ENCODE assay signal across 8 mouse cellular contexts in the genomic region with DNA sequence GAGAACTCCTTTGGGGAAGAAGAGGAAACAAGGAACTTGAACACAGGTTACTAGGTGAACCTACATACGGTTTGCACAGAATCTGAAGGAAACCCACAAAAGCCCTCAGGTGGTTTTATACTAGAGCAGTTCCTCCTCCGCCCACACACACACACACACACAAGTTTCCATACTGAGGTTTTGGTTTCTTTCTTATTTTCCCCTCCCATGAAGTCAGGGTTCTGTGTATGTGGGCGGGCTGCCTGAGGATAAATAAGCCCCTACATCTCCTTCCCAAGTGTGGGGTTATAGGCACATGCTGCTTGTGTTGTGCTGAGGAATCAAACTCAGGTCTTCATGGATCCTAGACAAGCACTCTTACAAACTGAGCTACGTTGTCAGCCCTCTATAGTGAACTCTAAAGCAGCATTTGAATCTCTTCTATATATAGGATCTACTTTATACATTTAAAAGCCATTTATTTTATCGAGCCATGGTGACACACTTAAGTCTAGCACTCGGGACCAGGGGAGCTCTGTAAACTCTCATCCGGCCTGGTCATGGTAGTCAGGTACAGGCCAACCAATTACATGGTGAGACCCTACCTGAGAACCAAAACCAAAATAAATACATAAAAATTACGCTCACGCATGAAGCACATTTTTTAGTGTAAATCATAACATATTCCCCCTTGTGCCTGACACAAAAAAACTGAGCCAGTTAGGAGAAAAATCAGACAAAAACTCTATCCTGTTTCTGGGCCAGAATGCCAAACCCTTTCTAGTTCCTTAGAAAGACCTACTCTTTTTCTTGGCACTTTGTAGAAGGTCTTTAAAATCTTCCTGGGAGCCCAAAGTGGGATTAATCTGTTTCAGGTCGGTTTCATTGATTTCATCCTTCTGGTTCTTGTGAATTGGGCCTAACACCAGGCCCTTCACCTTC. TPM values are rescaled to one million over a fixed set of nuclear protein-coding genes. Genes with fewer than 3 reads are reported as not detected.
A peak's percentile ranks its signal among the peaks of the same experiment; 100 is the strongest.
DNase-seq lines count a peak whose midpoint lies in the region; ATAC-seq lines count a peak whose summit lies in the region.

No protein-coding gene starts in this region.

- peak overlapping the region; percentile 89 for H3K4me3 ChIP-seq in lung, embryonic 16.5 days (ENCODE audit: low read length)
- H3K4me3 ChIP-seq in embryonic facial prominence, embryonic 14.5 days (ENCODE audit: low read depth, low read length), result peak overlapping the region; percentile 89
- peak overlapping the region; percentile 95 for H3K4me3 ChIP-seq in limb, embryonic 11.5 days (ENCODE audit: low read depth, low read length)
- peak overlapping the region; percentile 76 for H3K4me3 ChIP-seq in neural tube, embryonic 12.5 days

- intact Hi-C loops in left cerebral cortex, postnatal 14 days (cut with DNase I), result no loop called here

- H3K4me2 ChIP-seq in lung, embryonic 16.5 days (ENCODE audit: low read depth, low read length), result peak overlapping the region; percentile 82
- H3K4me2 ChIP-seq in embryonic facial prominence, embryonic 14.5 days (ENCODE audit: low read depth, low read length), result peak overlapping the region; percentile 73
- peak overlapping the region; percentile 70 for H3K4me2 ChIP-seq in limb, embryonic 11.5 days (ENCODE audit: low read depth, severe bottlenecking)
- peak overlapping the region; percentile 68 for H3K4me2 ChIP-seq in neural tube, embryonic 12.5 days (replicated peaks)

- DNase-seq in lung, postnatal 4 days, result no peak
- peak; percentile 31 for DNase-seq in embryonic facial prominence, embryonic 14.5 days (ENCODE audit: low spot score)
- no peak for DNase-seq in limb, embryonic 11.5 days (ENCODE audit: low spot score)
- DNase-seq in embryo, embryonic 11 days, result no peak
- no peak for DNase-seq in layer of hippocampus, adult 9-10 months (ENCODE audit: low spot score)
- DNase-seq in left cerebral cortex, postnatal 14 days (ENCODE audit: low spot score in 2 of 2), result no peak

- peak overlapping the region; percentile 91 for H3K9ac ChIP-seq in lung, embryonic 16.5 days (ENCODE audit: low read length)
- peak overlapping the region; percentile 93 for H3K9ac ChIP-seq in embryonic facial prominence, embryonic 14.5 days (ENCODE audit: low read depth, low read length)
- peak overlapping the region; percentile 89 for H3K9ac ChIP-seq in limb, embryonic 11.5 days (ENCODE audit: low read length)
- peak overlapping the region; percentile 90 for H3K9ac ChIP-seq in neural tube, embryonic 12.5 days

- ATAC-seq in lung, embryonic 16.5 days (ENCODE audit: low read depth), result no peak
- ATAC-seq in embryonic facial prominence, embryonic 14.5 days (ENCODE audit: low read depth), result no peak
- no peak for ATAC-seq in limb, embryonic 11.5 days (ENCODE audit: insufficient number of reproducible peaks, low FRiP score, low TSS enrichment, low read depth)
- no peak for ATAC-seq in neural tube, embryonic 12.5 days (ENCODE audit: low FRiP score, low read depth)

- peaks cover 34% of the 10 kb centered on the region for H3K4me1 ChIP-seq in lung, embryonic 16.5 days (replicated peaks; ENCODE audit: control insufficient read depth, insufficient read depth, low read length)
- H3K4me1 ChIP-seq in embryonic facial prominence, embryonic 14.5 days (ENCODE audit: control insufficient read depth, insufficient read depth, low read length), result peaks cover 19% of the 10 kb centered on the region
- peaks cover 7% of the 10 kb centered on the region for H3K4me1 ChIP-seq in limb, embryonic 11.5 days (ENCODE audit: control insufficient read depth, insufficient read depth, low read length)
- H3K4me1 ChIP-seq in neural tube, embryonic 12.5 days, result peaks cover 21% of the 10 kb centered on the region

- 41% methylated on average over 10 of the region's 10 CpGs for WGBS in lung, embryonic 16.5 days
- 48% methylated on average over 10 of the region's 10 CpGs for WGBS in embryonic facial prominence, embryonic 14.5 days
- WGBS in limb, embryonic 11.5 days, result 65% methylated on average over 10 of the region's 10 CpGs
- WGBS in neural tube, embryonic 12.5 days, result 67% methylated on average over 10 of the region's 10 CpGs

- peaks cover 29% of the 10 kb centered on the region for H3K36me3 ChIP-seq in lung, embryonic 16.5 days (ENCODE audit: control insufficient read depth, insufficient read depth, low read length)
- peaks cover 51% of the 10 kb centered on the region for H3K36me3 ChIP-seq in embryonic facial prominence, embryonic 14.5 days (ENCODE audit: control insufficient read depth, insufficient read depth, low read length)
- peaks cover 27% of the 10 kb centered on the region for H3K36me3 ChIP-seq in limb, embryonic 11.5 days (ENCODE audit: control insufficient read depth, insufficient read depth, low read length)
- peaks cover 45% of the 10 kb centered on the region for H3K36me3 ChIP-seq in neural tube, embryonic 12.5 days

- no peaks in the 10 kb centered on the region for H3K27me3 ChIP-seq in lung, embryonic 16.5 days (ENCODE audit: control insufficient read depth, insufficient read depth, low read depth, low read length)
- no peaks in the 10 kb centered on the region for H3K27me3 ChIP-seq in embryonic facial prominence, embryonic 14.5 days (replicated peaks; ENCODE audit: control insufficient read depth, insufficient read depth, low read length)
- H3K27me3 ChIP-seq in limb, embryonic 11.5 days (ENCODE audit: control insufficient read depth, insufficient read depth, low read length), result no peaks in the 10 kb centered on the region
- no peaks in the 10 kb centered on the region for H3K27me3 ChIP-seq in neural tube, embryonic 12.5 days (replicated peaks)

- H3K9me3 ChIP-seq in lung, embryonic 16.5 days (ENCODE audit: control insufficient read depth, low read length), result no peaks in the 10 kb centered on the region
- H3K9me3 ChIP-seq in embryonic facial prominence, embryonic 14.5 days (ENCODE audit: control insufficient read depth, low read length), result no peaks in the 10 kb centered on the region
- H3K9me3 ChIP-seq in limb, embryonic 11.5 days (ENCODE audit: control insufficient read depth, low read length), result no peaks in the 10 kb centered on the region
- no peaks in the 10 kb centered on the region for H3K9me3 ChIP-seq in neural tube, embryonic 12.5 days

- peak overlapping the region; percentile 94 for H3K27ac ChIP-seq in lung, embryonic 16.5 days (ENCODE audit: low read length)
- H3K27ac ChIP-seq in embryonic facial prominence, embryonic 14.5 days (replicated peaks; ENCODE audit: low read depth, low read length), result peak overlapping the region; percentile 94
- peak overlapping the region; percentile 77; the same call in 1 of the 2 replicates for H3K27ac ChIP-seq in limb, embryonic 11.5 days (replicated peaks; ENCODE audit: low read depth, low read length)
- H3K27ac ChIP-seq in neural tube, embryonic 12.5 days, result peak overlapping the region; percentile 84; the same call in 1 of the 2 replicates

RNA-seq across cellular contexts. Expression of gene Slc3a2, which starts 11.0 kb away (rescaled TPM):
- polyA plus RNA-seq in lung, embryonic 16.5 days (2015; fragmentation: Nextera tagmentation; extraction: Ambion mirVana), result 77.0 and 78.8 TPM in 2 replicates
- polyA plus RNA-seq in embryonic facial prominence, embryonic 14.5 days (2014; fragmentation: Nextera tagmentation; extraction: Ambion mirVana), result 100 and 107 TPM in 2 replicates
- polyA plus RNA-seq in limb, embryonic 11.5 days (2014; fragmentation: Nextera tagmentation; extraction: Ambion mirVana), result 108 and 114 TPM in 2 replicates
- polyA plus RNA-seq in neural tube, embryonic 12.5 days (2016; fragmentation: Nextera tagmentation; extraction: Ambion mirVana), result 144 and 147 TPM in 2 replicates
- total RNA-seq in left cerebral cortex, postnatal 14 days (2021), result 100 to 1,000 TPM; 182 to 189 TPM

RNA-seq across cellular contexts. Expression of gene Wdr74, which starts 23.4 kb away (rescaled TPM):
- 75.5 and 78.9 TPM in 2 replicates for polyA plus RNA-seq in lung, embryonic 16.5 days (2015; fragmentation: Nextera tagmentation; extraction: Ambion mirVana)
- polyA plus RNA-seq in embryonic facial prominence, embryonic 14.5 days (2014; fragmentation: Nextera tagmentation; extraction: Ambion mirVana), result 76.6 and 80.1 TPM in 2 replicates
- 92.9 and 100 TPM in 2 replicates for polyA plus RNA-seq in limb, embryonic 11.5 days (2014; fragmentation: Nextera tagmentation; extraction: Ambion mirVana)
- 83.5 and 85.1 TPM in 2 replicates for polyA plus RNA-seq in neural tube, embryonic 12.5 days (2016; fragmentation: Nextera tagmentation; extraction: Ambion mirVana)
- total RNA-seq in left cerebral cortex, postnatal 14 days (2021), result 10 to 100 TPM; 42.3 to 43.9 TPM

RNA-seq across cellular contexts. Expression of gene 1700092M07Rik, which starts 28.3 kb away (rescaled TPM):
- polyA plus RNA-seq in lung, embryonic 16.5 days (2015; fragmentation: Nextera tagmentation; extraction: Ambion mirVana), result 0.83 and 2.7 TPM in 2 replicates
- polyA plus RNA-seq in embryonic facial prominence, embryonic 14.5 days (2014; fragmentation: Nextera tagmentation; extraction: Ambion mirVana), result 0.85 and 1.9 TPM in 2 replicates
- 0.99 and 1.8 TPM in 2 replicates for polyA plus RNA-seq in limb, embryonic 11.5 days (2014; fragmentation: Nextera tagmentation; extraction: Ambion mirVana)
- 2.3 and 3.6 TPM in 2 replicates for polyA plus RNA-seq in neural tube, embryonic 12.5 days (2016; fragmentation: Nextera tagmentation; extraction: Ambion mirVana)
- not detected for total RNA-seq in left cerebral cortex, postnatal 14 days (2021)

RNA-seq across cellular contexts. Expression of gene Stx5a, which starts 29.0 kb away (rescaled TPM):
- polyA plus RNA-seq in lung, embryonic 16.5 days (2015; fragmentation: Nextera tagmentation; extraction: Ambion mirVana), result 162 and 174 TPM in 2 replicates
- polyA plus RNA-seq in embryonic facial prominence, embryonic 14.5 days (2014; fragmentation: Nextera tagmentation; extraction: Ambion mirVana), result 140 and 142 TPM in 2 replicates
- polyA plus RNA-seq in limb, embryonic 11.5 days (2014; fragmentation: Nextera tagmentation; extraction: Ambion mirVana), result 125 and 127 TPM in 2 replicates
- polyA plus RNA-seq in neural tube, embryonic 12.5 days (2016; fragmentation: Nextera tagmentation; extraction: Ambion mirVana), result 129 TPM in 2 replicates
- total RNA-seq in left cerebral cortex, postnatal 14 days (2021), result 10 to 100 TPM; 63.6 to 64.6 TPM

RNA-seq across cellular contexts. Expression of gene Nxf1, which starts 44.7 kb away (rescaled TPM):
- polyA plus RNA-seq in lung, embryonic 16.5 days (2015; fragmentation: Nextera tagmentation; extraction: Ambion mirVana), result 186 and 190 TPM in 2 replicates
- polyA plus RNA-seq in embryonic facial prominence, embryonic 14.5 days (2014; fragmentation: Nextera tagmentation; extraction: Ambion mirVana), result 152 and 171 TPM in 2 replicates
- 228 and 247 TPM in 2 replicates for polyA plus RNA-seq in limb, embryonic 11.5 days (2014; fragmentation: Nextera tagmentation; extraction: Ambion mirVana)
- 186 and 216 TPM in 2 replicates for polyA plus RNA-seq in neural tube, embryonic 12.5 days (2016; fragmentation: Nextera tagmentation; extraction: Ambion mirVana)
- 10 to 100 TPM; 61.9 to 73.6 TPM for total RNA-seq in left cerebral cortex, postnatal 14 days (2021)
